Mouse (Mus musculus): Measurements from ENCODE around the gene Stard7. TPM values are rescaled to one million over a fixed set of nuclear protein-coding genes. Genes with fewer than 3 reads are reported as not detected.
"Not testable (repeated sequence)": the region's sequence is repeated elsewhere in the genome, so short reads cannot be mapped to it uniquely, and the experiment has no call there.

Stard7 gene
- total RNA-seq, 2 experiments from 2014 or later, result 99.8 to 104 TPM

- DNase-seq (ENCODE audit: low spot score in 2 of 2), result no peak
Observed at GRCm38 (mm10) chr2:127272806-127273205, 2.8 kb downstream of the Stard7 start.

GRCm38 (mm10) chr2:127274590-127274989 is 4.6 kb downstream of the Stard7 start:
- DNase-seq (ENCODE audit: low spot score in 2 of 2), result no peak

- DNase-seq (ENCODE audit: low spot score in 2 of 2), result no peak
Observed at GRCm38 (mm10) chr2:127275551-127276320, 5.7 kb downstream of the Stard7 start.

GRCm38 (mm10) chr2:127278162-127278561 is 8.1 kb downstream of the Stard7 start:
- DNase-seq (ENCODE audit: low spot score in 2 of 2), result no peak

GRCm38 (mm10) chr2:127292250-127292649 is 22.2 kb downstream of the Stard7 start:
- no peak for DNase-seq (ENCODE audit: low spot score in 2 of 2)

GRCm38 (mm10) chr2:127297001-127297805 is 27.2 kb downstream of the Stard7 start:
- no peak for DNase-seq (ENCODE audit: low spot score in 2 of 2)

- peak in 1 of 2 experiments; percentile 20 for DNase-seq (ENCODE audit: low spot score in 2 of 2)
Observed at GRCm38 (mm10) chr2:127298056-127298455, 28.0 kb downstream of the Stard7 start.

- no peak for DNase-seq (ENCODE audit: low spot score in 2 of 2)
Observed at GRCm38 (mm10) chr2:127300701-127301100, 30.7 kb downstream of the Stard7 start.

GRCm38 (mm10) chr2:127301883-127302282 is 31.9 kb downstream of the Stard7 start:
- DNase-seq (ENCODE audit: low spot score in 2 of 2), result no peak

- DNase-seq (ENCODE audit: low spot score in 2 of 2), result not testable (repeated sequence)
Observed at GRCm38 (mm10) chr2:127304192-127304591, 34.2 kb downstream of the Stard7 start.

- DNase-seq (ENCODE audit: low spot score in 2 of 2), result no peak
Observed at GRCm38 (mm10) chr2:127304609-127305210, 34.7 kb downstream of the Stard7 start.

- no peak for DNase-seq (ENCODE audit: low spot score in 2 of 2)
Observed at GRCm38 (mm10) chr2:127306123-127306522, 36.1 kb downstream of the Stard7 start.

GRCm38 (mm10) chr2:127307179-127307578 is 37.2 kb downstream of the Stard7 start:
- no peak for DNase-seq (ENCODE audit: low spot score in 2 of 2)

- no peak for DNase-seq (ENCODE audit: low spot score in 2 of 2)
Observed at GRCm38 (mm10) chr2:127308660-127309059, 38.6 kb downstream of the Stard7 start.

- no peak for DNase-seq (ENCODE audit: low spot score in 2 of 2)
Observed at GRCm38 (mm10) chr2:127310246-127310645, 40.2 kb downstream of the Stard7 start.

- no peak for DNase-seq (ENCODE audit: low spot score in 2 of 2)
Observed at GRCm38 (mm10) chr2:127310685-127311084, 40.7 kb downstream of the Stard7 start.

GRCm38 (mm10) chr2:127311193-127311592 is 41.2 kb downstream of the Stard7 start:
- no peak for DNase-seq (ENCODE audit: low spot score in 2 of 2)

GRCm38 (mm10) chr2:127312801-127313200 is 42.8 kb downstream of the Stard7 start:
- DNase-seq (ENCODE audit: low spot score in 2 of 2), result no peak

- no peak for DNase-seq (ENCODE audit: low spot score in 2 of 2)
Observed at GRCm38 (mm10) chr2:127313878-127314277, 43.9 kb downstream of the Stard7 start.

- DNase-seq (ENCODE audit: low spot score in 2 of 2), result no peak
Observed at GRCm38 (mm10) chr2:127314467-127315154, 44.6 kb downstream of the Stard7 start.

- DNase-seq (ENCODE audit: low spot score in 2 of 2), result no peak
Observed at GRCm38 (mm10) chr2:127315155-127315470, 45.1 kb downstream of the Stard7 start.
